Mouse (Mus musculus): Measurements from ENCODE around the gene Plcd3.

Gene Plcd3

DNA sequence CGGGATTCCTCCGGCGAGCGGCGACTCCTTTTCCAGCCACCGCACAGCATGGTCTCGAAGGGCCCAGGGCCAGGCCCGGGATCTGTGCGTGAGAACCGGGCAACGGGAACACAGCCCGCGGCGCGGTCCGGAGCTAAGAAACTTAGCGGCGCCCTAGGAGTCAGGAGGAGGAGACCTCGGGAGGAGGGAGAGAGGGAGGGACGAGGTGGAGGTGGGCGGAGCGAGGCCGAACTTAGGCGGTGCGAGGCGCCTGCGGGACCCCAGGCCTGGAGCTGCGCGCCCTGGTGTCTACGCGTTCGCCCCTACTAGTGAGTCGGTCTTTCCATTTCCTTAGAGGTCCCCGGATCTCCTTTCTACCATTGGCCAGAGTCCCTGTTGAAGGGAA, at the start of gene Plcd3, which contains the start of gene Acbd4:
Plcd3 (minus strand) TSS at position 178 of the 385 bp plus-strand sequence.
Acbd4 (plus strand) TSS at position 202 of the 385 bp plus-strand sequence.
- DNase-seq (ENCODE audit: low spot score in 2 of 2): peak; percentile 79

DNA sequence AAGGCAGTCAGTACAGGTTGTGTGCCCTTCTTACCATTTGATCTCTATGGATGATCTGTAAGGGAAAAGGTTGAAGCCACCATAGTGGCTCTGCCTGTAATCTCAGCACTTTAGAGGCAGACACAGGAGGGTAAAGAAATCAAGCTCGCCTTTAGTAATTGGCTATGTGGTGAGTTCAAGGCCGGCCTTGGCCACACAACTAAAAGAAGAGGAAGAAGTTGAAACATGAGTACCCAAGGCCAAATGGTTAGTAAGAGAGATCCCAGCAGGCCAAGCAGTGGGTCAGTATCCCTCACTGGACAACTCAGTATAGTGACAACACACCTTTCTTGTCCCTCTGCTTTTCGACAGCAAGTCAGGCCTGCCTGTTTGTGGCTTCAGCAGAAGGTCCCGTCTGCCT, 48.3 kb upstream of the Plcd3 start:
- DNase-seq (ENCODE audit: low spot score in 2 of 2): no peak

DNA sequence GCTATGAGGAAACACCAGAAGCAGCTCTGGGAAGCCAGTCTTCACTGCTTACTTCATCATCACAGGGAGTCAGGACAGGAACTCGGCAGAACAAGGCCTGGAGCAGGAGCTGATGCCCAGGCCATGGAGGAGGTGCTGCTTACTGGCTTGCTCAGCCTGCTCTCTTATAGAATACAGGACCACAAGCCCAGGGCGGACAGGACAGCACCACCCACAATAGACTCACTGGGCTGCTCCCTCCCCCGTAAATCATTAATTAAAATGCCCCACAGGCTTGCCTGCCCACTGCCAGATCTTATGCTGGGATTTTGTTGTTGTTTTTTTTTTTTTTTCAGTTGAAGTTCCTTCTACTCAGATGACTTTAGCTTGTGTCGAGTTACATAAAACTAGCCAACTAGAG, 46.3 kb upstream of the Plcd3 start:
- no peak for DNase-seq (ENCODE audit: low spot score in 2 of 2)

DNA sequence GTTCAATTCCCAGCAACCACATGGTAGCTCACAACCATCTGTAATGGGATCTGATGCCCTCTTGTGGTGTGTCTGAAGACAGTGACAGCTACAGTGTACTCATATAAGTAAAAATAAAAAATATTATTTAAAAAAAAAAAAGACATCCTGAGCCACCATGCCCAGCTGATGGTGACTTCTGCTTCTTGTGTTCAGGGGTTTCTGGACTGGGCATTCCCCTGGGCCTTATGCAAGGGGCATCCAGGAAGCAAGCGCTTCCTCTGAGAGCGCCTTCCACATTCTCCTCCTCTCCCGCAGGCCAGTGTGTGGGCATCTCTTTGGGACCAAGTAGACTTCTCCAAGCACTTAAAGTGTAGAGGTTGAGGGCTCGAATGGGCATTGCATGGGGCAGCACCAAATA, 44.9 kb upstream of the Plcd3 start:
- no peak for DNase-seq (ENCODE audit: low spot score in 2 of 2)

DNA sequence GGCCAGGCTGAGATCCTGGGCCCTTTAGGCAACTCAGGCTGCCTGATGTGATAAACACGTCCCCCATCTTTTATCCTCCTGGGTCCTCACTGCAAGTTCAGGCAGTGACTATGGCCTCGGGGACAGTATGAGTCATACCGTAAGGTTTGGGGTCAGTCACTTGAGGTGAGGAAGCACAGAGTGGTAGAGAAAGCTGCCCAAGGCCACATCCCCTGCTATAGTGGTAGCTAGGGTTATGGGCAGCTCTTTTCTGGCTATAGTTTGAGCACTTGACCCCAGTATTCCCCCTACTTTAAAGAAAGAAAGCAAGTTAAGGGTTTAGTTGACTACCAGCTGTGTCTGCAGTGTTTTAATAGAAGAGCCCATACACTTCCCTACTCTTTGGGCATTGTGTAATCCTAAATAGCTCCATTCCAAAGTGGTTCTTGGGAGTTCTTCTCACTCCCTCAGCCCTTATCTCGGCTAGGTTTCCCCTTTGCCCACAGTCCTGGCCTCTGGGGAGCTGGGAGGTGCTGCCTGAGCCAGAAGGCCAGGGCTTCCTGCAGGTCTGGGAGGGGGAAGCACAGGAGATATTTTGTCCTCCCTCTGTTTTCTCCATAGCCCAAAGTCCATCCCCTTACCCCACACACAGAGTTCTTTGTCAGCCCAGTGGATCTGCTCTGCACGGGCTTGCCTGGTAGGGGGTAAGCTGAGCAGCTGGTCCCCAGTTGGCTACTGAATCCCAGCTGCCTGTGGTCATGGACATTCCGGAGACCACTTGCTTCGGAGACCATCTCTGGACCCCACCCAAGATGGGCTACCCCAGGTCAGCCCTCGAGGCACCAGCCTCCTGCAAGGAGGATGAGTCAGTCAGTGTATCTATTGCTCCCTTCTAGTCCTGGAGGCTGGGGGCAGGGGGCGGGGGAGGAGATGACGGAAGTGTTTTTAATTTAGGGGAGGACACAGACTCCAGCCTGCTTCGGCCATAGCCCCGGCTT, 43.1 kb upstream of the Plcd3 start:
- DNase-seq (ENCODE audit: low spot score in 2 of 2): no peak

DNA sequence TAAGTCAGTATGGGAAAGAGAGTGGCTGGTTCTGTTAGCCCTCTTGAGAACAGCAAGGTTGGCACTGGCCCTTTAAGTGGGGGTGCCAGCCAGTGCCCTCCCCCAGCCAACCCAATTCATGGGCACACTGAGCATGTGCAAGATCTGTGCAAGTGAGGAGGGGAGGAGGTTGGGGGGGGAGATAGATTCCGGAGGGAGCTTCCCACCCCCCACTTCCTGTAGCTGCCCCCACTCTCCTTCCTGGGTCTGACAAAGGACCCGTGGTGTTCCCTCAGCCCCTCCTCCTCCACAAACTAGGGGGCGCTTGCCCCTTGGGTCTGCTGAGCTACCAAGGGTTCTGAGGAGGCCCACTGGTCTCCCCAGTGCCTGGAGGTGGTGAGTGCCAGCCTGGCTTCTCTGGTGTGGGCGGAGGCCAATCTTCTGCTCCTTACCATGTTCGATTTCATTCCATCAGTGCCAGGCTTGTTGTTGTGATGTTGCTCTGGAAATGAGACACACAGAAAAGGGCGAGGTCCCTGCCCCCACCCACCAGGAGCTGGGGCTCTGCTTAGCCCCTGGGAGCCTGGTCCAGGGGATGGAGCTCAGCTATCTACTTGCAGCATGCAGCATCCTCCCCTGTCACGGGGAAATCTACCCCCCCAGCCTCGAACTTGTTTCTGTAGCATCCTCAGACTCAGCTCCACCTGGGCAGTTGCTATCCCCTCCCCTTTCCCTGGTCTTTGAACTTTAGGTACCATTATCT, 41.2 kb upstream of the Plcd3 start:
- peak; percentile 94 to 95 for DNase-seq (ENCODE audit: low spot score in 2 of 2)

DNA sequence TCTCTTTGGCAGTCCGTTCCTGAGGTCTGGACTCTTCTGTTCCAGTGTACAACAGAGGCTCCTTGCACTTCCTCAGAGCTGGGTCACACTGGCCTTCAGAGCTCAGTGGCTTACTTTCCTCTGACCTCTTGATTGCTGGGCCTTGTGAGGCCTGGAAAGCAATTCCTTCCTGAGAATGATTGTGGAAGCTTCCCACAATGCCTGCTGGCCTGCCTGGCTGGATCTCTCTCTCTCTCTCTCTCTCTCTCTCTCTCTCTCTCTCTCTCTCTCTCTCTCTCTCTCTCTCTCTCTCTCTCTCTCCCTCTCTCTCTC, 40.4 kb upstream of the Plcd3 start:
- DNase-seq (ENCODE audit: low spot score in 2 of 2): no peak

DNA sequence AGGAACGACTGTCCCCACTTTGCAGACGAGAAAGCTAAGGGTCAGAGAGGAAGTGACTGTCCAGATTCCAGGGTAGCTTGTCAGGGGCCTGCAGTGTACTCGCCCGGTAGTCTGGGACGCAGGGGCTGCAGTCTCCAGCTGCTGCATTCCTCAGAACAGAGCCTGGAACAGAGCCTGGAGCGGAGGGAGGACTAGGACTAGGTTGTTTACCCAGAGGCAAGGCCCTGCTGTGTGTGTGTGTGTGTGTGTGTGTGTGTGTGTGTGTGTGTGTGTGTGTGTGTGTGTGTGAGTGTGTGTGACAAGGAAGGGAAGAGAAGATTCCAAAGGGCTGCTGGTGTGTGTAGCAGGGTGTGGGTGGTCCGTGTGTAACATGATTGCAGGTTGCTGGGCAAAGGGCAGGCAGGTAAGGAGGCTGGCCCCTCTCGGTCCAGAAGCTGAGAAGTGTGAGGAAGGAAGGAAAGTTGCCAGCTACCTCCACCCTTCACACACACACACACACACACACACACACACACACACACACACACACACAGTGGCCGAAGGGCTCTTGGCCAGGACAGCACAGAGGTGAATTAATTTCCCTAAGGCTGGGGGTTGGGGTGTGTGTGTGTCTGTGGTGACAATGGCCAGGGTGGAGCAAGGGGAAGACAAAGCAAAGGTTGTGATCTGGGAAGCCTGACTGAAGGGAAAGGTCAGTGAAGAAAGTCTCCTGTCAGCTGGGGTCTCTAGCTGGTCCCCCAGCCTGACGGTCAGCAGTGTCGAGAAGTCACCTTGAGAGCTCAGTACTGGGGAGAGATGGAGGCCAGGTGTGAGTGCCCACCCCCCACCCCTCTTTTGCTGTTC, 39.9 kb upstream of the Plcd3 start:
- DNase-seq (ENCODE audit: low spot score in 2 of 2): peak; percentile 52 to 64

DNA sequence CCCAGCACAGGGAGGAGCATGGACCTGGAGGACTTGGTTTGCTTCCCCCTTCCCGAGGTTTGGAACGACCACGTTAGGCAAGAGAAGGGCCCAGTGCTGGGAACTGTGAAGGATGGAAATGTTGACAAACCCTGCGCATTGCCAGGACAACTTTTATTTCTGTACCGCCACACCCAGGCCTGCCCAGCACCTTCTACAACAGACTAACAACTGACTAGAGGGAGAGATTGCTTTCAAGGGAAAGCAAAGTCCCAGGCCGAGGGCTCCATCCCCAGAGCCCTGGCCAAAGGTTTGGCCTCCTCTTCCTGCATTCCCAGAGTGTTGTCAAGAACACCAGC, 39.3 kb upstream of the Plcd3 start:
- DNase-seq (ENCODE audit: low spot score in 2 of 2): no peak

DNA sequence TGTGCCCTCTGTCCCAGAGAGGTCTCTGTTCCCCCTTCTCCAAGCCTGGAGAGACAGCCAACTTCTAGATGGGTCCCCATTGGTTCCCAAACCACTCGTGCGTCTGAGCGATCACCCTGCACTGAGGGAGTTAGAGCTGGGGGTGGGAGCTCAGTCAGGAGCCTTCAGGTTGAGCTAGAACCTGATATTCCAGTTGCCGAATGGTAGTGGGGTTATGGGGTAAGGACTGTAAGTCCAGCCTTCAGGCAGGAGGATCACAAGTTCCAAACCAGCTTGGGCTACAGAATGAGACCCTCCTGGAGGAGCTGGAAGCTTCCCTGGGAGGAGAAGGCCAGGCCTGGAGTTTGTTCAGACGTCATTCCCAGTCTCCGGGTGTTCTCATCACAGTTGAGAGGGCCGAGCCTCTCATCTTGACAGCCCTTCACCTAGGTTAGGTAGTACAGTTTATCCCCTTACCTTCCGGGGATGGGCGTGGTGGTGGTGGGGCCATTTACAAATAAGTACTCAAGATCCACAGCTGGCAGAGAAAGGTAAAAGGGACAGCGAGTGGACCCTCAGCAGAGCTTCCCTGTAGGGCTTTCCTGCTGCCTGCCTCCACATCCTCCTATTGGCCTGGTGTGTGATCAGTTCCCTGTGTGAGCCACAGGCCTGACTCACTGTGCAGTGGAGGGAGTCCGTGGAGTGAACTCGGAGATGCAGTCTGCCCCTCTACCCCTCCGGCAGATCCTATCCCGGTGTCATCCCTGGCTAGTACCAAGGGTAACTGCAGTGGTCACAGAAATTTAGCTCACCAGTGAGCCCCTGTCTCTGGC, 38.7 kb upstream of the Plcd3 start:
- DNase-seq (ENCODE audit: low spot score in 2 of 2): peak in 1 of 2 experiments; percentile 26

DNA sequence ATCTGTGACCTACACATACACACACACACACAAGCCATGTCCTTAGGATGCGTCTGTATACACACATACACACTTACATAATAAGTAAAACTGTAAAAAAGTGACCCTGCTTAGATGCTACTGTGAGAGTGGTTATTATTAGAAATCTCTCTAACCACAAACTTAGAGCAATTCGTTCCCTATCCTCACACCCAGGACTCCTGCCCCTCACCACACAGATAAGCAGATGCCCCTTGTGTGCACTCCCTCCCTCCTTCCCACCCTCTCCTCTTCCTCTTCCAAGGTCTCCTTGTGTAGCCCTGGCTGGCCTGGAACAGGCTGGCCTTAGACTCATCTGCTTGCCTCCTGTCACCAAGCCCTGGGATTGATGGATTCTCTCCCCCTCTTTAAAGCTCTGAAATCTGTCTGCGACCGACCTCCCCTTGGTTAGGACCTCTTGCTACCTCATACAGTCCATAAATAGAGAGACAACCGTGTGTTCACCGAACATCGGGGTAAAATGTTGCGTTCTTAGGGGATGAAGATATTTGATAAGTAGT, 34.6 kb upstream of the Plcd3 start:
- DNase-seq (ENCODE audit: low spot score in 2 of 2): no peak

DNA sequence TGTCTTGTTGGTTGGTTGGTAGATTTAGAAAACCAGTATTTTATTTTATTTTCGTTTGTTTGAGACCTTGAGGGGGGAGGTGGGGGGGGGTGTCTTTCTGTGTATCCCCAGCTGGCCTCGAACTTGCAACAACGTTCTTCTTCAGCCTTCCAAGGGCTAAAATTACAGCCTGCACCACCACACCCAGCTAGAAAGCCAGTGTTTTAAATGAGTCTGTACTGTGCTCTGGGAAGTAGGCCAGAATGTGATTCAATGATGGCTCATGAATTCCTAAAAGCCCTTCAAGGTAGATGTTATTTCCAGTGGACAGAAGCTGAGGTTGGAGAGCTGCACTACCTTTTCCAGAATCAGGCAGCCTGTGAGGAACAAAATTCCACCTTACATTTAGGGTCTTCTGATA, 32.8 kb upstream of the Plcd3 start:
- DNase-seq (ENCODE audit: low spot score in 2 of 2): no peak

DNA sequence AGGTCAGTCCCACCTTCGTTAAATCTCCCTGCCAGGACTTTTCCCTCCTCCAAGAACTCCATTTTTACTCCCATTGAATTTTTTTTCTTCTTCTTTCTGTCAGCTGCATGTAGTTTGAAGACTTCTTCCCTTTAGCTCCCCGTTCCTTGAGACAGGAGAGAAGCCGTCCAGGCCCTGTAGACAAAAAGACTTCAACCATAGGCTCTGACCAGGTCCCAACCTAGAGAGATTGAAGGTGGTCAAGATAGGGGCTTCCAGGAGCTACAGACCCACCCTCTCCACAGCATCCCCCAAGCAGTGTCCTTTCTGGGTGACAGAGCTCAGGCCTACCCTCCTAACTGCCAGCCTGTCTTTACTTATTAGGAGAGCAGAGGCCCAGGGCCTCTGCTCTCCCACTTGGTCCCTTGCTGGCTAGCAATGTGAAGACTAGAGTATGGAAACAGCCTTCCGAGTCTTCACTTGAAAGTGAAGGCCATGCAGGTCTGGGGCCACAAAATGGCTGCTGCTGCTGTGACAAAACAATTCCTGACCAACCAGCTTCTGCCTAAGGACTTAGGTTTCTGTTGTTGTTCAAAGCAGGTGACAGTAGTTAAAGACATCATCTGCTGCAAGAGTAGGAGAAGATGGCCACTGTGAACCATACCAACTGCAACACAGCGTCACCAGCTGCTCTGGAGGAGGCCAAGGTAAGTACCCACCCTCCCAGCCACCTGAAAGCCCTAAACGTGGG, 32.2 kb upstream of the Plcd3 start:
- DNase-seq (ENCODE audit: low spot score in 2 of 2): peak in 1 of 2 experiments; percentile 37

DNA sequence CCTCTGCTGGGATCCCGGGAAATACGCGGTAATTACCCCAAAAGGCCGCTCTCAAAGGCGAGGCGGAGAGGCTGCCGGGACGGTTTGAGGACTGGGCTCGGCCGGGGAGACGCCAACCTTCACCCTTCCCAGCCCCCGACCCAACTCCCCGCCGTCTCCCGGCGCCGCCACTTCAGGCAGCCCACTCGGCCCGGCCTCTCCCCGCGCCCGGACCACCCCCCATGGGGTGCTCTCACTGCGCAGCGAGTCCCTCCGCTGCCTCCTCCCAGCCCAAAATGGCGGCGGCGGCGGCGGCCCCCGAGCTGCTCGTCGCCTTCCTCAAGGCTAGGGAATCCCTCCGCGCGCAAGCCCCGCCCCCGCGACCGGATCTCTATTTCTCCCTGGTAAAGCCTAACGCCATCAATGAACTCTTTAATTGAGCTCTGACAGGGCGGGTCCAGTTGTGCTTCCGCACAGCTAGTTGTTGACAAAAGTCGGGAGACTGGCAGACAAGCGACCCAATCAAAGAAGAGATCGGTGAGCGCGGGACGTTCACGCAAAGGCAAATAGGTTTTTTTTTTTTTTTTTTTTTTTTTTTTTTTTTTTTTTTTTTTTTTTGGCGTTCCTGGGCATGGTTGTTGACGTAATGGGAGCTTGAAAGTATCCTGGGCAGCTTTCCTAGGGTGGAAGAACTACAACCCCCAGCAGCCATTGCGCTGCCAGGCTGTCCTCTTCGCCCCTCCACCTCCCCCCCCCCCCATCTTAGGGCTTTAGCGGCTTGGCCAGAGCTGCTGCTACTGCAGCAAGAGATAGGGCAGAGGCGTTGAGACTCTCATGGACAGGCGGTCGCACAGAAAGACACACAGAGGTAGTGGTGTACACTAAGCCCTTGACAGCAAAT, 31.4 kb upstream of the Plcd3 start:
- DNase-seq (ENCODE audit: low spot score in 2 of 2): peak; percentile 100

DNA sequence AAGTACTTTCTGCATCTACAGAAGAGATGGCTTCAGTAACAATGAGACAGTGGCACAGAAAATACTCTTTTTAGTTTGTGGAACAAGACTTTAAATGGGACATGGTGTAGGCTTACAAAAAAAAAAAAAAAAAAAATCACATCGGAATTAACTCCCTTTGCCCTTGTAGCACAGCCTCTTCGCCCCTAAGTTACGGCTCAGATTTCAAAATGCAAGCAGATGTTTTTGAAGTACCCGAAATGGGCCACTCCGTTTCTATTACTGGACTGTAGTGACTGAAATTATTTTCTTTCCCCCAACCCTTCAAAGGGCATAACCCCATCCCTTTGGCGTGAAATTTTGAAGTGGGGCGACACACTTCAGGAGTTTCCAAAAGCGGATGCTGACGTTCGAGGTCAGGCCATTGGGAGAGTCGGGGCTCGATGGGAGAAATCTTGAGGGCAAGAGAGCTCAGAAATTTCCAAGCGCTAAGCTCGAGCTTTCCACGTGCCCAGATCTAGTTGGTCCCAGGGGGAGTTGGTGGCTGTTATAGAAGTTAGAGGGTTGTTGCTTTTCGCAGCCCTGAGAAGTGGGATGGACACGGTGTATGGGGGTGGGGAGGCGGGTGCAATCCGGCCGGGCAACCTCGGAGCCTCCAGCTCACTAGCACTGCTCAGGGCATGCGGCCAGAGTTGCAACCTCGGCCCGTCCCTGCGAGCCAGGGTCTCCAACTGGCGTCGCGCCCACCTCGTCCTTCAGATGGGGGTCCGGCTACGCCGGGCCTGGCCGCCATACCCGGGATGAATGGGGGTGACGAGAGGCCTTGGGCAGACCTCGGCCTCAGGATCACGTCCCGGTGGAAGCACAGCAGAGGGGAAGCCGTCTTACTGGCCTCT, 30.5 kb upstream of the Plcd3 start, which contains the start of gene Hexim2:
Hexim2 (plus strand) TSS at position 729 of the 875 bp plus-strand sequence.
- peak; percentile 84 for DNase-seq (ENCODE audit: low spot score in 2 of 2)

DNA sequence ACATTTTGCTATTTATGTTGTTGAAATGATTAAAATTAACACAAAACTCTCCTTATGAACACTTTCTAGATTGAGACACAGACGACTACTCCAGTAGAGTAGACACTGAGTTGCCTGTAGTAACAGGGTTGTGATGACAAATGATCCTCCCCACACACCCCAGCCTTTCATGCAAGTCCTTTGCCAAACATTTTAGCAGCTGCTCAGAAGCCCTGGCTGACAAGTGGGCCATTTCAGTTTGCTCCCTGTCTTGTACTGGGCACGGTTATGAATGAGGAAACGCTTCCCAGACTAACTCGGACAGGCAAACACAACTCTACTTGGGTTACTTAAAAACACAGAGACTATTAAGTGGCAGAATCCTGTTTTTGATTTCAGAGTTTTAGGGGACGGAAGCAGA, 18.9 kb upstream of the Plcd3 start:
- DNase-seq (ENCODE audit: low spot score in 2 of 2): peak; percentile 27 to 37

DNA sequence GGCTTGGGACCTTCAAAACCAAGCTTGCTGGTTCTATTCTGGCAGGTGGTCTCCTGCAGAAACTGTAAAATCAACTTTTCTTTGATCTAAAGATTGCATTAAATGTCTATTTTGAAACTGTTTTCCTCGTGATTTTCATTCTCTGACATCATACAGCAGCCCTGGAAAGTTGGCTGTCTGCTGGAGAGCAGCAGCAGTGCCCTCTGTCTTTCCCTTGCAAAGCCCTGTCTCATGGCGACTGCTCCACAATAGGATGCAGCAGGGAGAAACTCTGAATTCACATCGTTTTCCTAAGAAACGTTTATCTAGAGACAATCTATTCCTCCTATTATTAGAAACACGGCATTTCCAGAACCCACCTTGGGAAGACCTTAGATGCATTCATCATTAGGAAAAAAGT, 18.2 kb upstream of the Plcd3 start:
- DNase-seq (ENCODE audit: low spot score in 2 of 2): peak in 1 of 2 experiments; percentile 33

DNA sequence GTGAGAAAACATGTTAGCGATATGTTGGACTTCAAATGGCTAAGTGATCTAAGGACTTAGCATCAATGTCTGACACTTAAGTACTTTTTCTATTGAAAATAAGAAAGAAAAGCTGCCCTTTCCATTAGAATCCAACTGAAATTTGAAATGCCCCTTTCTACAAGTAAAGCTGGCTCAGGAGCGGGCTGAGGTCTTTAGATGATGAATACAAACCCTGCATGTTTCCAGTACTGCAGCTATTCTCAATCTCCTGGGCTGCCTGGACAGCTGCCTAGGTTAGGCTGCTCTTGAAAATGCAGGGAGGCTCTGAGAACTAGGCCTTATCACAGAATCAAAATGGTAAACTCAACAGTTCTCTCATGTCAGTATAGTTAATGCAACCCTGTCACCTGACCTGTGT, 17.4 kb upstream of the Plcd3 start:
- no peak for DNase-seq (ENCODE audit: low spot score in 2 of 2)

Data from right cerebral cortex, postnatal 10 days (tissue).